Mouse (Mus musculus) kidney, adult 2 months (tissue): ENCODE measurements around the gene Mettl1.
A peak's percentile ranks its signal among the peaks of the same experiment; 100 is the strongest.

Experiments
- CTCF ChIP-seq: fragments of 200-500 bp; conservative IDR thresholded peaks from 2 replicates; pipeline ENCODE4 v1.5.1; 2011; ENCODE audit warnings: low read depth, mild to moderate bottlenecking, control low read depth, low read length, moderate library complexity, mixed read lengths; ENCODE audit not compliant: insufficient read depth, insufficient read length
- POLR2A ChIP-seq: fragments of 200-500 bp; IDR thresholded peaks from one replicate; pipeline ENCODE4 v1.6.1; 2011; ENCODE audit warnings: low read depth, low read length, control low read depth

GRCm38 (mm10) chr10:127058161-127058560 lies 16.9 kb downstream of the Mettl1 start:
- TF ChIP-seq CTCF (peak; percentile 89), POLR2A (no peak)
